Mouse (Mus musculus) CD4-positive helper T cell, adult 2 months (primary cell): ENCODE data around the gene Gm43302.
"Not testable (repeated sequence)": the region's sequence is repeated elsewhere in the genome, so short reads cannot be mapped to it uniquely, and the experiment has no call there.

Source experiments
- DNase-seq: peaks from one replicate; pipeline ENCODE4 v3.0.0-alpha.2; 2012; ENCODE audit warnings: low read depth, missing footprints, low spot score

Gm43302 gene

DNA sequence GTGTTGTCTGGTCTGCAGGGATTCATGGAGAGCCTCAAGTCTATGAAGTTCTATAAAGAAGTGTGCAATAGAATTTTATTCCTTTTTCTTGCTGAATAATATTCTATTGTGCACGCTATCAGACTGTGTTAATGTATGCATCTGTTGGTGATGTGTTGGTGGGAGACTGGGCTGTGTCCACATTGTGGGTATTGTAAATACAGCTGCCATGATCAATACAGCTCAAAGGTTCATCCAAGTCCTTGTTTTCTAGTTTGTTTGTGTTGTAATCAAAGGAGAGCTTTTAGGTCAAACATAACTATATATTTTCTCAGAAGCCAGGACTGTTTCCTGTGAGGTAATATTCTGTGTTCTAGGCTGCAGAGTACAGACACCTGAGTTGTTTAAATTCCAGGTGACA, 94.3 kb downstream of the Gm43302 start:
- DNase-seq, result not testable (repeated sequence)

DNA sequence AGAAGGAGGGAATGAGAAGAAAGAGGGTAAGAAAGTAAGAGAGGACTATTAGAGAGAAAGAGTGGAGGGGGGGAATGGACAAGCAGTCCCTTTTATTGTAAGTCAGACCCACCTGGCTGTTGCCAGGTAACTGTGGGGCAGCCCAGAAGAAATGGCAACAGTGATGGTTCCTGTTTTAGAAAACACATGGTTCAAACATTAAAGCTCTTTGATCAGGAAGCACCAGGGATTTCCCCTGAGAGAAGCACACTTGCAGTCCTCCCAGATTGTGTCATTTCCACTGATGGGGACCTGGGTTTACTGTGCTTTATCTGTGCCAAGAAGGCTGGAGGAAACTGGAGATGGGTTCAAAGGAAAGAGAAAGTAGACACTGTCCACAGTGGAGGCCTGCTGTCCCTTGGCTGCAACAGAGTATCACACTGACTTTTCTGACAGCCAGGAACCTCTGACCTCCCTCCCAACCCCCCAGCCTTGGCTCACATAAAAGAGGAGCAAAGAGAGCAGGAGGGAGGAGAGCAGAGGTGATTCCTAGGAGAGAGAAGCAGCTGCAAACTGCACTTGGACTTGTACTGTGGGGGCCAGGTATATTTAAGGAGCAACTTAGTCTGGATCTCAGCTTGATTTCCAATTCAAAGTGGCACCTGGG, 95.5 kb downstream of the Gm43302 start:
- peak; percentile 19 for DNase-seq

DNA sequence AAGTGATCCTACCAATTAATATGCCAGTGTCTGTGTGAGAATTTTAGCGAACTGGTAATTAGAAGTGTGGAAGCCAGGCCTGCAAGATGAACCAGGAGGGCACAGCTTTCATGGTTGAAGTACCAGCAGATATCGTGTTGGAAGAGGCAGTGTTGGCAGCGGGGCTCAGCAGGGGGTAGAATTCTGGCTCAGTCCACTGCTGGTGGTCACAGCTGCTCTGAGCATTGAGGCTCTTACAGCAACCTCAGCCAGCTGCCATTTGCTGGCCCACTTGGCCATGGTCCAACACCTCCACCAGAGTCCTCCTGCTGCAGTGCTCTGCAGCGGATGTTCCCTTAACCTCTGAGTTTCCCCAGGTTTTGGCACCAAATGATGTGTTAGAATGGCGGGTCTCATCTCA, 97.2 kb downstream of the Gm43302 start:
- not testable (repeated sequence) for DNase-seq

DNA sequence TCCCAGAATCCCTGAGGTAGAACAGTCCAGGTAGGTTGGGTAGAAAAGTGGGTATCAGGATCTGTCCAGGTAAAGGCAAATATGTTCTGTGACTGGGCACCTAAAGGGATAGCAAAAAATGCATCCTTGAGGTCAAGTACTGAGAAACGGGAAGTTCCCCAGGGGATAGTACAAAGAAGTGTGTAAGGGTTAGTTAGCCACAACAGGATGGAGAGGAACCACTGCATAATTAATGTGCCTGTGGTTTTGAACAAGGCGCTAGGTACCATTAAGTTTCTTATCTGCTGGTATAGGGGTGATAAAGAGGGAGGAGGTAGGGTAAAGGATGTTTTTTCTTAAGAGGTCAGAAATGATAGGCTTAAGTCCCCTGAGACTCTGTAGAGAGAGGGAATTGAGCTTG, 101.0 kb downstream of the Gm43302 start:
- DNase-seq, result peak; percentile 22

DNA sequence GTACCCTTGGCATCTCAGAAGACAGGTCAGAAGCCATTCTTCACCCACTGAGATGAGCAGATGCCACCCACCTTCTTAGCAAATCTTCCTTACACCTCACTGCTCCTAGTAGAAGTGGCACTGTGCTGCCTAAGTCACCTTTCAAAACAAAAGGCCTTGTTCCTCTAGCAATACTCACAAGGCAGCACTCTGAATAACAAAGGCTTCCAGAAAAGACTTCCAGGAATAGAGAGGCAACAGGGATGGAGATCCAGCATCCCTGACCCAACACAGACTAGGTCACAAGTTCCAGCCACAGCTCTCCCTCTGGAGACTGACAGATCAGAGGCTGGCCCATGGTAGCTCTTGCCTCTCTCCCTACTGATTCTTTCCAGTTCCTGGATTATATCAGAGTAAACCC, 112.0 kb downstream of the Gm43302 start:
- no peak for DNase-seq
